Mouse (Mus musculus) MN1 (cell line): ENCODE data around the gene Snapin.
A peak's percentile ranks its signal among the peaks of the same experiment; 100 is the strongest.

Source experiments
- DNase-seq: peaks from one replicate; pipeline ENCODE4 v3.0.0-alpha.2; 2016; ENCODE audit warnings: low spot score

The Snapin gene

GRCm38 (mm10) chr3:90454931-90455330, 35.9 kb downstream of the Snapin start:
- DNase-seq, result no peak

- DNase-seq, result peak; percentile 21
Observed at GRCm38 (mm10) chr3:90451396-90452095, 39.3 kb downstream of the Snapin start.

GRCm38 (mm10) chr3:90450874-90451273, 40.0 kb downstream of the Snapin start:
- DNase-seq, result no peak

GRCm38 (mm10) chr3:90448626-90449025, 42.2 kb downstream of the Snapin start:
- no peak for DNase-seq

GRCm38 (mm10) chr3:90447123-90447494, 43.7 kb downstream of the Snapin start:
- DNase-seq, result no peak

DNA sequence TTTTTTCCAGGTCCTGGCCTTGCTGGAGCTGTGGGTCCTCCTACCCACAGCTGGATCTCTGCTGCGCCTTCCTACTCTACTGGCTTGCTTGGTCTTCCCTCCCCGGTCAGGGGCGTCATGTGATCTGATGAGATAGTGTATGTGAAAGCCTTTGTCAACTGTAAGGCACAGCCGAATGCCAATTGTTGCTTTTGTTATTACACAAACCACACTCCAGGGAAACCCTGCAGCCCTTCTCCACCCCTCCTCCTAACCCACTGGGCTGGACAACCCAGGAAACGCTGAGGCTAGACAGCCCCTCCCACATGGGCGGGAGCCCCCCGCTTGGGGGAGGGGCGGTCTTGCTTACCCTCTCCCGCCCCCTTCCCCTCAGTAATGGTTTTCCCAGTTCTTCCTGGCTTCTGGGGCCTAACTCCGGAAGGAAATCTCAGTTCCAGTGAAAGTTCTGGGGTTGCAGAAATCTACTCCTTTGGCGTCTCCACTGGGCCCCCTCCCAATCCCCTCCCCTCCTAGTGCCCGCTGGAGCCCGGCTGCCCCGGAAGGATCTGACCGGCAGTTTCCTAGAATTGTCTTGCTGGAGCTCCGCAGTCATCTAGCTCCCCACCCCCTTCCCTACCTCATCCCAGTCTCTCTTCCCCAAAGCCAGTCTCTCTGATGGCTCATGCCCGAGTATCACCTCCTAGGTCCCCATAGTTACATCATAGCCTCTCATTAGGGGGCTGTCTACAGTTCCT, 44.3 kb downstream of the Snapin start:
- DNase-seq, result peak; percentile 96

DNA sequence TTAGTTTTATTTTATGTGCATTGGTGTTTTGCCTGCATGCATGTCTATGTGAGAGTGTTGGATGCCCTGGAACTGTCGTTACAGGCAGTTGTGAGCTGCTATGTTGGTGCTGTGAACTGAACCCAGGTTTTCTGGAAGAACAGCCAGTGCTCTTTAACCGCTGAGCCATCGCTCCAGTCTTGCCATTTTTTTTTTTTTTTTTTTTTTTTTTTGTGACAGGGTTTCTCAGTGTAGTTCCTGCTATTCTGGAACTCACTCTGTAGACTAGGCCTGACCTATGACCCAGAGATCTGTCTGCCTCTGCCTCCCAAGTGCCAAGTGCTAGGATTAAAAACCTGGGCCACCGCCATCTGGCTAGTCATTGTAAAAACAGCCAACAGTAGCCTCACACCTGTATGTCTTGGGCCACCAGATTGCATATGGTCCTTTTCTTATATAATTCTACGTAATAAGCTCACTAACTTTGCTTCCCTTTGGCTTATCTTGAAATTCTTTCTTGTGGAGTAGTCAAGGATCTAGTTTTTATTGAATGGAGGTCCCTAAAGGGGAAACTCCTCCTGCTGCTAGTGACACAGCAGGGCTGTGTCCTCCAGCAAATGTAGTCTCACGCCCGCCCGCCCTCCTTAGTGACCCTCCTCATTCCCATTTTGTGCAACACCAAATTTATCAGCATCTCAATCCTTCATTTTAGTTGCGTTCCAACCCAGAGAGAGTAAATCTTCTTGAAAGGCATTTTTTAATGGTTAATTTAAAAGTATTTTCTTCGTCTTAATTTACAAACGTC, 45.2 kb downstream of the Snapin start:
- DNase-seq, result peak; percentile 35

- DNase-seq, result no peak
Observed at GRCm38 (mm10) chr3:90443977-90444376, 46.9 kb downstream of the Snapin start.

GRCm38 (mm10) chr3:90440756-90441155, 50.1 kb downstream of the Snapin start:
- no peak for DNase-seq
